ENCODE assay signal across 15 mouse cellular contexts in genomic region chr11:50738436-50738835, GRCm38 (mm10).
A peak's percentile ranks its signal among the peaks of the same experiment; 100 is the strongest.
DNase-seq lines count a peak whose midpoint lies in the region.
"Had no signal": no experiment of that assay in that cellular context is flagged by ENCODE, and none has a peak within 500 bp of the region (broad histone marks: within the 10 kb centered on the region; RNA-seq: fewer than 3 reads in every experiment).

No protein-coding gene starts in this region.

- DNase-seq in cerebellum, postnatal 14 days = peak; percentile 31 to 35
- no peak for DNase-seq in cerebellum, adult 9-10 months
- peak; percentile 27 for DNase-seq in layer of hippocampus, adult 11-12 months (ENCODE audit: low spot score)
- no peak for DNase-seq in layer of hippocampus, adult 9-11 months
- DNase-seq in right cerebral cortex, postnatal 4 days = peak; percentile 35
- DNase-seq in right cerebral cortex, adult 18-20 months = no peak
- DNase-seq: adrenal gland, adult 8-10 months; adrenal gland, postnatal 14 days; adrenal gland, postnatal 36 days; B cell, adult 2 months; cerebellum, adult 11 months; cerebellum, adult 18-20 months; cerebellum, adult 8-10 months; cerebellum, postnatal 36 days; embryo, embryonic 11 days had no signal

Comparison
In these comparisons a context has a peak if more than half of its experiments do, and no peak if none do; other contexts are left out.
1. DNase-seq: peak in cerebellum, postnatal 14 days (2 of 2), layer of hippocampus, adult 11-12 months (single experiment) and right cerebral cortex, postnatal 4 days (single experiment); none in cerebellum, adult 9-10 months (single experiment), layer of hippocampus, adult 9-11 months (single experiment) and right cerebral cortex, adult 18-20 months (single experiment).